Mouse (Mus musculus): ENCODE measurements around the gene Fhl2.

DNA sequence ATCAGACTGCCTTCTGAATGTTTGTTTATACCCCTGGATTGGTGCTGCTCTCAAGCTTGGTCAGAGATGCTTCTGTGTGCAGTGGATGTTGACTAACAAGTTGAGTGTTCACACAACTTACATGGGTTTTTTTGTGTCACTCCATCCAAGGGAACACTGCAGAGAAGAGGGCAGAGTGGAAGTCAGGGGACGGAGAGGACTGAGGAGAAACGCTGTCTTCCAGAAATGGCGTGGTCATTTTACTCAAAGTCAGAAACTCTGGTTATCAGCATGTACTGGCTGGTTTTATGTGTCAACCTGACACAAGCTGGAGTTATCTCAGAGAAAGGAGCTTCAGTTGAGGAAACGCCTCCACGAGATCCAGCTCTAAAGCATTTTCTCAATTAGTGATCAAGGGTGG is 75.8 kb downstream of the Fhl2 start:
- no peak for TF ChIP-seq CTCF (IDR thresholded peaks at IDR 0.05; ENCODE audit: low read depth)
- no peak for TF ChIP-seq EP300 (IDR thresholded peaks at IDR 0.05; ENCODE audit: low read depth)

Data from liver, postnatal 0 days (tissue).